Mouse (Mus musculus): ENCODE data around the gene Gm8693. TPM values are rescaled to one million over a fixed set of nuclear protein-coding genes. Genes with fewer than 3 reads are reported as not detected.
"Not testable (repeated sequence)": the region's sequence is repeated elsewhere in the genome, so short reads cannot be mapped to it uniquely, and the experiment has no call there.

Gm8693 gene
- not detected in 2 replicates for polyA plus RNA-seq (2015; fragmentation: Nextera tagmentation; extraction: Ambion mirVana)

GRCm38 (mm10) chr7:22692217-22692616 is at the start of gene Gm8693:
Gene Gm8693, minus strand, starts transcription at chr7:22692317.
- H3K9ac ChIP-seq; H3K4me3 ChIP-seq; ATAC-seq (ENCODE audit: extremely low read depth, insufficient number of reproducible peaks, low FRiP score, low TSS enrichment); H3K36me3 ChIP-seq; H3K27ac ChIP-seq (replicated peaks); H3K27me3 ChIP-seq (replicated peaks); H3K4me1 ChIP-seq; H3K9me3 ChIP-seq; H3K4me2 ChIP-seq: not testable (repeated sequence)
- no CpG with 5 or more reads among the region's 2 CpGs for WGBS

GRCm38 (mm10) chr7:22719610-22720009 is 27.5 kb upstream of the Gm8693 start, which contains the start of gene Gm4567:
Gene Gm4567, minus strand, starts transcription at chr7:22719710.
- H3K4me1 ChIP-seq; ATAC-seq (ENCODE audit: extremely low read depth, insufficient number of reproducible peaks, low FRiP score, low TSS enrichment); H3K27ac ChIP-seq (replicated peaks); H3K27me3 ChIP-seq (replicated peaks); H3K4me2 ChIP-seq; H3K36me3 ChIP-seq; H3K9me3 ChIP-seq; H3K9ac ChIP-seq; H3K4me3 ChIP-seq: not testable (repeated sequence)
- WGBS: no CpG with 5 or more reads among the region's 1 CpGs

- not testable (repeated sequence) for H3K4me2 ChIP-seq; H3K27me3 ChIP-seq (replicated peaks); H3K4me1 ChIP-seq; H3K27ac ChIP-seq (replicated peaks); ATAC-seq (ENCODE audit: extremely low read depth, insufficient number of reproducible peaks, low FRiP score, low TSS enrichment); H3K4me3 ChIP-seq; H3K36me3 ChIP-seq; H3K9ac ChIP-seq; H3K9me3 ChIP-seq
- no CpG with 5 or more reads among the region's 3 CpGs for WGBS
Observed at GRCm38 (mm10) chr7:22657718-22658117, 34.4 kb downstream of the Gm8693 start, which contains the start of gene Vmn1r155. Gene Vmn1r155, plus strand, starts transcription at chr7:22658018.

Other genes with a start within 250 kb of the Gm8693 start
- gene Gm10665, start 228.2 kb downstream of the Gm8693 start, polyA plus RNA-seq (2015; fragmentation: Nextera tagmentation; extraction: Ambion mirVana): not detected in 2 replicates
- gene Vmn1r151, start 192.6 kb downstream of the Gm8693 start, polyA plus RNA-seq (2015; fragmentation: Nextera tagmentation; extraction: Ambion mirVana): not detected in 2 replicates
- gene Vmn1r152, start 169.3 kb downstream of the Gm8693 start, polyA plus RNA-seq (2015; fragmentation: Nextera tagmentation; extraction: Ambion mirVana): not detected in 2 replicates
- gene Gm8677, start 157.4 kb downstream of the Gm8693 start, polyA plus RNA-seq (2015; fragmentation: Nextera tagmentation; extraction: Ambion mirVana): not detected in 2 replicates
- gene Gm4201, start 127.0 kb downstream of the Gm8693 start, polyA plus RNA-seq (2015; fragmentation: Nextera tagmentation; extraction: Ambion mirVana): not detected in 2 replicates
- not detected in 2 replicates for gene Gm4565, start 104.2 kb downstream of the Gm8693 start, polyA plus RNA-seq (2015; fragmentation: Nextera tagmentation; extraction: Ambion mirVana)
- not detected in 2 replicates for gene Vmn1r155, start 34.3 kb downstream of the Gm8693 start, polyA plus RNA-seq (2015; fragmentation: Nextera tagmentation; extraction: Ambion mirVana)
- not detected in 2 replicates for gene Gm4567, start 27.4 kb upstream of the Gm8693 start, polyA plus RNA-seq (2015; fragmentation: Nextera tagmentation; extraction: Ambion mirVana)
- gene Vmn1r157, start 69.4 kb upstream of the Gm8693 start, polyA plus RNA-seq (2015; fragmentation: Nextera tagmentation; extraction: Ambion mirVana): not detected in 2 replicates
- not detected in 2 replicates for gene Vmn1r158, start 98.5 kb upstream of the Gm8693 start, polyA plus RNA-seq (2015; fragmentation: Nextera tagmentation; extraction: Ambion mirVana)
- not detected in 2 replicates for gene Vmn1r159, start 151.3 kb upstream of the Gm8693 start, polyA plus RNA-seq (2015; fragmentation: Nextera tagmentation; extraction: Ambion mirVana)
- gene Vmn1r160, start 178.9 kb upstream of the Gm8693 start, polyA plus RNA-seq (2015; fragmentation: Nextera tagmentation; extraction: Ambion mirVana): not detected in 2 replicates